Mouse (Mus musculus) lung, adult 2 months (tissue): ENCODE measurements around the gene Rhov. TPM values are rescaled to one million over a fixed set of nuclear protein-coding genes. Genes with fewer than 3 reads are reported as not detected.
A peak's percentile ranks its signal among the peaks of the same experiment; 100 is the strongest.

Source experiments
- DNase-seq: peaks from one replicate; pipeline ENCODE4 v3.0.0; 2022
- H3K4me1 ChIP-seq: fragments of 200-500 bp; 2 replicates; pipeline ENCODE4 v1.6.1; 2011; ENCODE audit warnings: low read length; ENCODE audit not compliant: control insufficient read depth, insufficient read depth
- H3K4me3 ChIP-seq: fragments of 200-500 bp; replicated peaks from 2 replicates; pipeline ENCODE3; 2011; ENCODE audit warnings: low read depth, mild to moderate bottlenecking, control low read depth, low read length; ENCODE audit errors: extremely low read depth
- CTCF ChIP-seq: fragments of 200-500 bp; IDR thresholded peaks from 2 replicates; pipeline ENCODE4 v1.5.1; 2011; ENCODE audit warnings: mild to moderate bottlenecking, low read length, control low read depth; ENCODE audit not compliant: insufficient read depth
- POLR2A ChIP-seq: fragments of 200-500 bp; IDR thresholded peaks from 2 replicates; pipeline ENCODE4 v1.6.1; 2011; ENCODE audit warnings: low read depth, mild to moderate bottlenecking, control low read depth, low read length, borderline replicate concordance; ENCODE audit errors: extremely low read depth
- WGBS: fragments of 180-500 bp; shearing (Covaris S2); methylation state at CpG from one replicate; pipeline ENCODE4 v1.1.7; 2018; 5-methylcytosine and 5-hydroxymethylcytosine counted together
- polyA plus RNA-seq: library from polyadenylated mRNA; depleted of rRNA; stranded (reverse); fragments of >200 nt; gene quantifications from 2 replicates; pipeline ENCODE4 v1.2.3, GENCODE M21; 2012; rRNA removed

Gene Rhov
- polyA plus RNA-seq, 1 experiment, result 3.0 TPM

DNA sequence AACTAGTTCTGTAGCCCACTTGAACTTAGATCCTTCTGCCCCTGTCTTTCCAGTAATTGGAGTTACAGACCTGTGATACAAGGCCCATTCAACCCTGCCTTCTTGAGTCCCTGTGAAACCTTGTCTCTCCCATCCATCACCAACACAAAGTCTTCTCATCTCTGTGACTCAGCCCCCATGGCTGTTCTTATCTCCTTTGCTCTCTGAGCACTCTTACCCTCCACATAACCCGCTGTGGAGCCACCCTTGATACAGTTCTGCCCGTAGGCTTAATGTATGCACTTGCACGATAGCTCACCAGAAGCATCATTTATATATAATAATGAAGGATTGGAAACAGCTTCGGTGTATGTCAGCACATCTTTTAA is 30.3 kb downstream of the Rhov start:
- H3K4me1 ChIP-seq, result no peaks in the 10 kb centered on the region
- 82% methylated on average over 4 of the region's 4 CpGs for WGBS
- H3K4me3 ChIP-seq, result no peak overlapping the region
- DNase-seq, result no peak
- TF ChIP-seq POLR2A, result no peak
- TF ChIP-seq CTCF, result no peak

DNA sequence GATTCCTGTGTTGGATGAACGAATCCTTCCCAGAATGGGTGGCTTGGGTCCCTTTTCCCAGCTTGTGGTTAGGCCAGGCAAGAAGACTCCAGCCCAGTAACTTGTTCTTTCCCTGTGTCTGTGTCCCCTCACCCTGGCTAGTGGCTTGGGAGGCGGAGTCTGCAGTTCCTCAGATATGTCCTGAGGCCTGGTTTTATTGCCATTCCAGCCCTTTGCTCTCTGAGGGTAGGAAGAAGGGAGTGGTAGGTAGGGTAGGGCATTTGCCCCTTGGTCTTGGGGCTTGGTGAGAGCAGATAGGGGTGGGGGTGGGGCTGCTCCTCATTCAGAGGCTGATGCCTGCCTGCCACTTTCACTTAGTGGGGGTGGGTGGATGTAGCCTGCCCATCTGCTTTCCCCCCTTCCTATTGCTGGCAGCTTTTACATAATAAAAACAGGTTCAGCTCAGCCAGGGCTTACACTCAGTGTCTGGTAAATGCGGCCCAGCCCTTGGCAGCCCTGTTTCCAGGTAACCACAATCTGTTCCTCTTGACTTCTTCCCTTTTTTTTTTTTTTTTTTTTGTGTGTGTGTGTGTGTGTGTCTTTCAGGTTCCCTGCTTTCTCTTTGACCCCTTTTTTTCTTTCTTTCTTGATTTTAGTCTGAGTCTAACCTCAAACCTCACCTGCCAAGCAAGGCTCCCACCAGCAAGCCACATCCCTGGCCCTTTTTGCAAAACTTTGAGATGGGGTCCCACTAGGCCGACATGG is 30.8 kb downstream of the Rhov start:
- WGBS, result 71% methylated on average over 4 of the region's 4 CpGs
- DNase-seq, result no peak
- TF ChIP-seq CTCF (no peak), POLR2A (no peak)
- no peaks in the 10 kb centered on the region for H3K4me1 ChIP-seq
- no peak overlapping the region for H3K4me3 ChIP-seq

DNA sequence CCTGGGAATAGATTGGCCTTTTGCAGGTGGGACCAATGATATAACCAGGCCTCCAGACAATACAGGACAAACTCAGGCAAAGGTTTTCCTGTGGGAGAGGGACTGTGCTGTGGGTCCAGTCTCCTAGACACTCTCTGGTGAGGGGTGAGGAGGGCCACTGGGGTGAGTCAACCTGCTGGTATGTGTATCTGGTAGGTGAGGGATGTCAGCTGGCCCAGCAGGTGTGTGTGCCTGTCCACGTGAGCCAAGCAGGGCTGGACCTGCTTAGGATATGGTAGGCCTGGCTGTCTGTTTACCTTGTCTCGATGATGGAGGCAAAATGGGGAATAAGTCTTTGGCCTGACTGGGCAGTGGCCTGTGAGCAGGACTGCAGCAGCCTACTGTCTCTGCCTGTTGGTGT is 32.4 kb downstream of the Rhov start:
- peak overlapping the region; percentile 60 for H3K4me3 ChIP-seq
- no peak for TF ChIP-seq CTCF
- TF ChIP-seq POLR2A, result peak; percentile 45; the same call in 1 of the 2 replicates
- DNase-seq, result peak; percentile 35
- no peaks in the 10 kb centered on the region for H3K4me1 ChIP-seq
- 51% methylated on average over 2 of the region's 2 CpGs for WGBS

DNA sequence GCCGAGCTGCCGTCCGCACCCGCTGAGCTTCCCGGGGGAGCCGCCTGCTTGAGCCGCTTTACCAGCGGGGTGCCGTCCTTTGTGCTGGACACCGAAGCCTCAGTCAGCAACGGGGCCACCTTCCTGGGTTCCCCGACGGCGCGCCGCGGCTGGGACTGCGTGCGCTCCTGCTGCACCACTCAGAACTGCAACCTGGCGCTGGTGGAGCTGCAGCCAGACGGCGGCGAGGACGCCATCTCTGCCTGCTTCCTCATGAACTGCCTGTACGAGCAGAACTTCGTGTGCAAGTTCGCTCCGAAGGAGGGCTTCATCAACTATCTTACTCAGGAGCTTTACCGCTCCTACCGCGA is 33.2 kb downstream of the Rhov start:
- Histone ChIP-seq H3K4me3 (peak overlapping the region; percentile 60), H3K4me1 (no peaks in the 10 kb centered on the region)
- peak; percentile 57 for DNase-seq
- 4% methylated on average over 31 of the region's 31 CpGs for WGBS
- TF ChIP-seq CTCF (no peak), POLR2A (no peak)

DNA sequence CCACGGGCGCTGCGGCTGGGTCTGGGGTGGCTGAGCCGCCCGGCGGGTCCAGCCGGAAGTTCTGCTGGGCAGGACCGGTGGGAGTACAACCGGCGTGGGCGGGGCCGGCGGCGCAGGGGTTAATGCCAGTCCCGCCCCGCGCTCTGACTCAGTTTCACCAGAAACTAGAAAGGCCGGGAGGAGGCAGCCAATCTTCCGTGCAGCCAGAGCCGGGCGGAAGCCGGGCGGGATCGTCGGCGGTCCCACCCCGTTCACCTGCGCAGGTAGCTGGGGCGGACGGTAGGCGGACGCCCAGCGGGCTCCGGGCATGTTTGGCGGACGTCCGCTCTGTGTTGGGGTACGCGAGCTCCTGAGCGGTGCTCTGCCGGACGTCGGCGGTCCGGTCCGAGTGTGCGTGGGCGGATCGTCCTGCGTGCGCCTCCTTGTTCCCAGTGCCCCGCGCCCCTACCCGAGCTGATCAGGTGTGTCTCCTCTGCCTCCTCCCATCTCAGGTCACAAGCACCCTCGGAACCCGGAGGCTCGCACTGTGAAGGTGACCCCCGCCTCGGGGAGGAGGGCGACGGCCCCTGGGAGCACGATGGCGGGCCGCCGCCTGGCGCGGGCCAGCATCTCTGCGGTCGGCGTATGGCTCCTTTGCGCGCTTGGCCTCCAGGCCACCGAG is 33.7 kb downstream of the Rhov start, which contains the start of gene Spint1:
Spint1 (plus strand) TSS at position 153 of the 661 bp plus-strand sequence.
- under 1% methylated on average over 73 of the region's 73 CpGs for WGBS
- DNase-seq, result peak; percentile 72
- peak; percentile 48; the same call in 1 of the 2 replicates for TF ChIP-seq POLR2A
- no peak for TF ChIP-seq CTCF
- Histone ChIP-seq H3K4me3 (peak within 1 kb of the TSS; percentile 60), H3K4me1 (no peaks in the 10 kb centered on the region)

DNA sequence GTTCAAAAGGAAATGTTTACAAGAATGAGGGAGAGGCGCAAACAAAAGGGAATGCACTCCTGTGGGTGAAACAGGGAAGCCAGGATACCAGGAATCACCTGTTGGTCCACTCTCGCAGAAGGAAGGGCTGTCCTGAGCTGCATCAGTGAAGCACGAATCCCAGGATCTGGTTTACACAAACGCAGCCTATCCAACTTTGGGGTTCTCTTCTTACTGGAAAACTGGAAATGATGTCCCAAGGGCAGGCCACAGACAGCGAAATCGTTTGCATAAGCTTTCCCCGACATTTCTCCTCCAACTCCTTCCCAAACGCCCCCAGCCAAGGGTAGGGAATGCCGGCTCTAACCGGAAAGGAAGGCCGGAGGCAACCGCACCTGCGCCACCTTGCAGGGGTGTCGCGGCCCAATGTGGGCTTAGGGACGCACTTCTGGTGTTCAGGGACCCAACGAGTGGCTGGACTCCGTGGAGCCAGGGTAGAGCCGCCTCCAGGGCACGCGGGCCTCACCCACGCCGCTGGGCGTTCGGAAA is 34.3 kb downstream of the Rhov start:
- Histone ChIP-seq H3K4me1 (no peaks in the 10 kb centered on the region), H3K4me3 (peak overlapping the region; percentile 45)
- no peak for DNase-seq
- TF ChIP-seq CTCF, result no peak
- TF ChIP-seq POLR2A, result no peak
- WGBS, result 15% methylated on average over 25 of the region's 25 CpGs

DNA sequence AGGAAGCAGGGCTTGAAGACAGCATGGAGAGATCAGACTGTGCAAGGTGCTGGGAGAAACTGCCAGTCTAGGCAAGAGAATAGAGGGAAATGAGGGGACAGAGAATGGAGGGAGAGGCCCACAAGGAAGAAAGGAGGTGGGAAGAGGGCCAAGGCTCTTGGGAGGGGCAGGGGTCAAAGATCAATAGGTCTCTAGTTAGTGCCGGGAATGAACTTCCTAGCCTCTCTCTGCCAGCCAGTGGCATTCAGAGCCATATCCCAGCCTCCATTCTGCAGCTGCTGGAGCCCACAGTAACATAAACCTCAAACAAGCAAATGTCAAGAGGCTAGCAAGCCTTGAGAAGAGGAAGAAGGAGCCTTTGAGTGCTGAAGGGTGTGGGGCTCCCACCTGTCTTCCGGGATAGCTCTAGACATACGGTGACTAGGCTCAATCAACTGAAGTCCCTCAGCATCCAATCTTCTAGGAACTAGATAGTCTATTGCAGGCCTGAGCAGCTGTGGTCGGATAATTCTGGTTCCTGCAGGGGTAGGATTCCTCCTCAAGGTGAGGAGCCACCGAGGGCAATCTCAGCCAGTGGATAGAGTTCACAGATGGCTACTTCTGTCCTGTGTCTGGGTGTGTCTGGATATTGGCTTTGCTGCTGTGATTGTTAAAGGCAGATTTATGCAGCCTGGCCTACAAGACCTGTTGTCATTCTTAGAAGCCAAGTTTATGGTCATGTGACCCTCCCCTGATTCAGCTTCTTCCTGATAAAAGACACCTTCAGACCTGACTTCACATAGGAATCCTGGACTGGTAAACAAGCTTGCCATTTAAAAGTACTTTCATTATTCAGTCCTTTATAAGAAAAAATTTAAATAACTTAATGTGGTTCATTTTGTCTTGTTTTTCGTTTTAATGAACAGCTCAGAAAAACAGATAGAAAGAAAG is 41.0 kb downstream of the Rhov start, which contains the start of gene Ppp1r14d:
Ppp1r14d (minus strand) TSS at position 132 of the 930 bp plus-strand sequence.
- TF ChIP-seq CTCF (no peak), POLR2A (no peak)
- no peaks in the 10 kb centered on the region for H3K4me1 ChIP-seq
- DNase-seq, result no peak
- H3K4me3 ChIP-seq, result no peak within 1 kb of the TSS
- WGBS, result 69% methylated on average over 6 of the region's 6 CpGs

Other genes starting within 250 kb of the Rhov start
- gene Ccdc32, start 241.9 kb downstream of the Rhov start, polyA plus RNA-seq, result 5.8 and 7.5 TPM in 2 replicates
- 3.2 and 3.5 TPM in 2 replicates for gene Rpusd2, start 236.5 kb downstream of the Rhov start, polyA plus RNA-seq
- 0.03 and 0.12 TPM in 2 replicates for gene Knl1, start 224.2 kb downstream of the Rhov start, polyA plus RNA-seq
- gene Rad51, start 158.5 kb downstream of the Rhov start, polyA plus RNA-seq, result 0.76 and 1.4 TPM in 2 replicates
- 17.6 TPM in 2 replicates for gene Rmdn3, start 114.2 kb downstream of the Rhov start, polyA plus RNA-seq
- 25.7 and 27.2 TPM in 2 replicates for gene Gchfr, start 103.5 kb downstream of the Rhov start, polyA plus RNA-seq
- gene Gm14137, start 96.8 kb downstream of the Rhov start, polyA plus RNA-seq, result 0.06 and 0.76 TPM in 2 replicates
- 29.8 and 36.1 TPM in 2 replicates for gene Zfyve19, start 62.7 kb downstream of the Rhov start, polyA plus RNA-seq
- 2.7 and 4.1 TPM in 2 replicates for gene Dnajc17, start 62.5 kb downstream of the Rhov start, polyA plus RNA-seq
- gene Ppp1r14d, start 41.4 kb downstream of the Rhov start, polyA plus RNA-seq, result 1.1 and 1.9 TPM in 2 replicates
- 47.7 and 51.0 TPM in 2 replicates for gene Spint1, start 33.9 kb downstream of the Rhov start, polyA plus RNA-seq
- gene Vps18, start 17.5 kb upstream of the Rhov start, polyA plus RNA-seq, result 24.1 and 25.9 TPM in 2 replicates
- gene Dll4, start 54.5 kb upstream of the Rhov start, polyA plus RNA-seq, result 114 TPM in 2 replicates
- 9.2 and 10.7 TPM in 2 replicates for gene Chac1, start 80.0 kb upstream of the Rhov start, polyA plus RNA-seq
- 7.1 and 8.7 TPM in 2 replicates for gene Ino80, start 206.4 kb upstream of the Rhov start, polyA plus RNA-seq